Mouse (Mus musculus): ENCODE data around the gene Pde12.
A peak's percentile ranks its signal among the peaks of the same experiment; 100 is the strongest.
"Not testable (repeated sequence)": the region's sequence is repeated elsewhere in the genome, so short reads cannot be mapped to it uniquely, and the experiment has no call there.

The Pde12 gene

DNA sequence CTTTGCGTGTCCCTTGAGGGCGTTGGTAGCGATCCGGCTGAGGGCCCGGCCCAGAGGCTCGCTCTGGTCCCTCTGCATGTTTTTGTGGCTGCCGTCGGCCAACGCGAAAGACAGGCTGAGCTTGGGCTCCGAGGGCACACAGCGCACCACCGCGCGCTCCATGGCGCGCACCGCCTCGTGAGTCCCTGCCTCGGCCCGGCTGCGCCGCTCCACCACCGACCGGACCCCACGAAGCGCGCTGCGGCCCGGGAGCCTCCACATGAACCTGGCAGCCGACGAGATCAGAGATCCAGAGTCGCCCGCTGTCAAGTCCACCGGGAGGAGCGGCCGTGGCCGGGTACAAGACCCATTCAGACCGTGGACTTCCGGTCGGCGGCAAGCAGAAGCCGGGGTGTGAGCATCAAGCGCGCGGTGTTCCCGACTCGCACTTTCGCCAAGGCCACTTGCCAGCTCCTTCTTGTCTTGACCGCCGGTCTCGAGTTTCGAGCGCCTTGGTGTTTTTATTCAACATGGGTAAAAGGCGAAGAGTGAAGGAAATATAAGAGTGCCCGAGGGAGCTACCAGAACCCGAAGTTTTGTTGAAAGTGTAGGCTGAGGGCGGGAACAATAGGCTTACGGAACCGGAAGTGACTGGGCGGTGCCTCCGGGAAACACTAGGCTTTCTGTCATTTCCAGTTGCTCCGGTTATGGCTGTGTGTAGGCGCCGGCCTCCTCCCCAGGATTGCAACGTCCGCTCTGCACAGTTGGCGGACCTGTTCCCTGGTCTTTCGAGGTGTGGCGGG, at the start of gene Pde12:
TSS of gene Pde12 (minus strand) at position 592 of the 782 bp plus-strand sequence.
- peak; percentile 74 to 86 for DNase-seq (ENCODE audit: low spot score in 2 of 2)

DNA sequence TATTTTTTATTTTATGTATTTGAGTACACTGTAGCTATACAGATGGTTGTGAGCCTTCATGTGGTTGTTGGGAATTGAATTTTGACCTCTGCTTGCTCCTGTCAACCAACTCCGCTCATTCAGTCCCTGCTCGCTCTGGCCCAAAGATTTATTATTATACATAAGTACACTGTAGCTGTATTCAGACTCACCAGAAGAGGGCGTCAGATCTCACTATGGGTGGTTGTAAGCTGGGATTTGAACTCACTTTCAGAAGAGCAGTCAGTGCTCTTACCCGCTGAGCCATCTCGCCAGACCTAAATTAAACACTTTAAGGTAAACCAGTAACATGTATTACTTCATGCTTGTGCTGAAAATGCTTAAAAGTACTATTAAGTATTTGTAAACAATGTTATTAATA, 35.6 kb upstream of the Pde12 start:
- not testable (repeated sequence) for DNase-seq (ENCODE audit: low spot score in 2 of 2)

DNA sequence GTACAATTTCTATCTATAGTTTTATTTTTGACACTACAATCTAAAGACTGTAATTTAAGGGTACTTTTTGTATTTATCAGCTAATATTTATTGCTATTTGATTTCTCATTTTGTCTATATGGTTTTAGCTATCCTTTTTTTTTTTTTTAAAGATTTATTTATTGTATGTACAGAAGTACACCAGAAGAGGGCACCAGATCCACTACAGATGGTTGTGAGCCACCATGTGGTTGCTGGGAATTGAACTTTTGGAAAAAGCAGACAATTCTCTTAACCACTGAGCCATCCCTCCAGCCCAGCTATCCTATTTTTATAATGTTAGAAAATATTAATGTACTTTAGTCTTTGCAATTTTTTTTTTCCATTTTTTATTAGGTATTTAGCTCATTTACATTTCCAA, 28.2 kb upstream of the Pde12 start:
- no peak for DNase-seq (ENCODE audit: low spot score in 2 of 2)

DNA sequence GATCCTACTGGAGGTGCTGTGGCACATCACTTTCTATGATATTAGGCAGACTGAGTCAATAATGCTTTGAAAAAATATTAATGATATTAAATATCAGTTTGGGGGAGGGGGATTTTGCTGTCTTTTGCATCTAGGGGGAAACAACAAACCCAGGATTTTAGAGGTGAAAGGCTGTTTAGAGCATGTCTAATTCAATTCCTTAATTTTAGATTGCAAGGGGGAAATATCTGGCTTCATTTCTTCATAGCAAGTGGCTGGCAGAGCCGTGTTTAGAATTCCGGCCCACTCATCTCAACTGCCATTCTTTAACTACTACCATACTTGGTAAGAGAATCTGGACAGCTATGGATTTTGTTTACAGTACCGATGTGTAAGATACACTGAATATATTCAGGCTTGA, 23.3 kb upstream of the Pde12 start, which contains the start of gene Dnah12:
TSS of gene Dnah12 (plus strand) at position 301 of the 400 bp plus-strand sequence.
- DNase-seq (ENCODE audit: low spot score in 2 of 2) = no peak

DNA sequence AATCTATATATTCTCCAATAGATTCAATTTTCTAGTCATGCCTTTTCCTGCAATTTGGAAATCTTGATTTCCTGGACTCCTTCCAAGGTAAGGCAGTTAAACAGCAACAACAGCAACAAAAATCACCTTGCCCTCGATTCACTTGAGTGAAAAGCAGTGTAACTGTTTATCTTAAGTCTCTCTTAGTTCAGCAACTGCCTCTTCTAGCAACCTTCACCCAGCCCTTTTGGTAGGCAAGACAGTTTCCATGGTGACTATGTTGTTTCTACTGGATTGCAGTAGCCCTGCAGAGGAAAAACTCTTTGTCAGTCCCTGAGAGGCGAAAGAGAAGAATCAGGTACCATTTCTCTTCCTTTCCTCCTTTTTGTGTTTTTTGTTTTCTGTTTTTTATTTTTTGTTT, 21.7 kb upstream of the Pde12 start:
- no peak for DNase-seq (ENCODE audit: low spot score in 2 of 2)

DNA sequence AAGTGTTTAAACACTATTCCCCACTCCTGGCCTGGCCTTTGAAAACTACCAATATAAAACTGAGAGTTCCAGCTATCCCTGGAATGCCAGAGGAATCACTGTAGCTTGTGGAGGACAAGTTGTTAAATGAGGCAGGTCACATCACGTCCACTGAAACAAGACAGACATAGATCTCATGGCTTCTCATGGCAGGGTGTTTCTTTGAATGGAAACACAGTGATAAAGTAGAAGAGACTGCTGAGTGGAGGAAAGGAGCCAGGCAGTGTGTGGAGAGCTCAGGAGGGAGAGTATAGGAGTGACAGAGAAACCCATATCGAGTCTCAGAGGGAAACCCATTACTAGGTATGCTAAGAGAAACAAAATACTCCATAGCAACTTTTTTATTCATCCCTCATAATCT, 21.0 kb upstream of the Pde12 start:
- no peak for DNase-seq (ENCODE audit: low spot score in 2 of 2)

DNA sequence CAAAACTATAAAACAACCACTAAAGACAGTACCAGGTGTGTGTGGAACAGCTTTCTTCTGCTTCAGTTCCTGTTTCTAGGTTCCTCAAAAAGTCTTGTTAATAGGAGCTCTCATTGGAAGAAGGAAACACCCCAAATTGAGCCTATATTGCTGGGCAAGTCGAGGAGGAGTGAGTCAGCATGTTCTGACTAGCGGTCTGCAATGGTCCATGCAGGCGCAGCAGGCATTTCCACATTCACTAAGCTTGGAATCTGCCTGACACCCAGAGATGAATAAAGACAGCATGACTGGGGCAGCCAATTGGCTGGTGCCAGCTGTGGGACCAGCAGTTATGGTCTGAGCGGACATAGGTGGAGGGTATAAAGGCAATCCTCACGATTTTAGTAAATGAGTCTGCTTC, 6.1 kb upstream of the Pde12 start:
- no peak for DNase-seq (ENCODE audit: low spot score in 2 of 2)

DNA sequence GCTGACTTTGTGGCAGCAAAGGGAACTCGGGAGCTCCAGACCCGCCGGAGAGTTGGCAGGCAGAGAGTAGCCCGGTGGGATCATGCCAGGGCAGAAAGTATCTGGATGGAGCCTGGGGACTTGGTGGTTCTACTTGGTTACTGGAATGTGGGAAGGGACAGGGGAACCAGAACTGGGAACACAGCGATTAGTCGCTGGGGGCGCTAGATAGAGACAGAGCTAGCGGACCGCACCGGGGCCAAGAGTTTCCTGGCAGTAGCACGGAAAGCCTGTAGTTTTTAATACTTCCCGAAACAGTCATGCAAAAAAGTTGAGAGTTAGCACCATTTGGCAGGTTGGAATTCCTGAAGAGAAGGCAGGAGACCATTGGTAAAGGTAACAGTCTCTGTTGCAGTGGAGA, 5.7 kb upstream of the Pde12 start:
- no peak for DNase-seq (ENCODE audit: low spot score in 2 of 2)

DNA sequence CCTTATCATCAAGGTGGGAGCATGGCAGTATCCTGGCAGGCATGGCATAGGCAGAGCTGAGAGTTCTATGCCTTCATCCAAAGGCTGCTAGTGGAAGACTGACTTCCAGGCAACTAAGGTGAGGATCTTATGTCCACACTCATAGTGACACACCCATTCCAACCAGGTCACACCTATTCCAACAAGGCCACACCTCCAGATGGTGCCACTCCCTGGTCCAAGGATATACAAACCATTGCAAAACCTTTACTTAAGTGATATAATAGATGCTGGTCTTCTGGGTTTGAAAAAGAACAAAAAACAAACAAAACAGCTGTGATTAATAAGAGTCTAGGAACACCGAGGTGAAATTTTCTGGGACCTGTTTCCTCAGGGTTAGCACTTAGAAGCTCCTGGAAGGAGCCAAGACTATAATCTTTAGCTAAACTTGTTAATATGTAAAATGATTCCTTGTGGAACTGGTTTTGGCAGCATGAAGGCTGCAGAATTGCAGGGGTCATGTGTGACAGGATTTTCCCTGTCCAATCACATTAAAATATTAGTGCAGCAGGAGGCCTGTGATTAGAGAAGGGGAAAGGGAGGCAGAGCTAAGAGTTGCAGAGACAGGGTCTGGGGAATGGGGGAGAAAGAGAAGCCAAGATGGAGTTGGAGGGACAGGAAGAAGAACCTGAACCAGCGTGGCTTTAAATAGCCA, 4.9 kb upstream of the Pde12 start:
- not testable (repeated sequence) for DNase-seq (ENCODE audit: low spot score in 2 of 2)

DNA sequence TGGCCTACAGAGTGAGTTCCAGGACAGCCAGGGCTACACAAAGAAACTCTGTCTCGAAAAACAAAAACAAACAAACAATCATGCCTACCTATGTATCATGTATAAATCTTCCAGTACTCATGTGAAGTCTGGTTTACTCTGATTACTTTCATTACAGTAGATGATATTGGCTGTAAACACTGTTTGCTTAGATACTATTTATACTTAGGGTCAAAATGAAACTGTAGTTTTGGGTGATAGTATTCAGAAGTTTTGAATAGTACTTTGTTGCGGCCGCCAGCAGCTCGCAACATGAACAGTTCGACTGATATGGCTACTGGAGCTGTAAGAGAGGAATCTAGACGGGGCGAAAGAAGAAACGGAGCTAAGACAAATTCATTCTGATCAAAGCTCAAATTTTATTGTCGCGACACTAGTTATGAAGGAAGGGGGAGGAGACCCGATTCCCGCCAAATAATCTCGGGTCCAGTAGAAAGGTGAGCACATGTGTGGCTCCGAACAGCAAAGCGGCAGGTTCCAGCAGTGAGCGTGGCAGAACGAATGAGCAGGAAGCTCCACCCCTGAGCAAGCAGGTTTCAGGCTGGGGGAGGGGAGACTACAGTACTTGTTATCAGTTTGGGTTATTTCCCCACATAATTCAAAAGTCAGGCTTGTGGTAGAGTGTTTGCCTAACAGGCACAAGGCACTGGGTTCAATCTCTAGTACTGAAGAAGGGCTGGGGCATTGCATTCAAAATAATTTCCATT, 2.4 kb upstream of the Pde12 start:
- not testable (repeated sequence) for DNase-seq (ENCODE audit: low spot score in 2 of 2)

DNA sequence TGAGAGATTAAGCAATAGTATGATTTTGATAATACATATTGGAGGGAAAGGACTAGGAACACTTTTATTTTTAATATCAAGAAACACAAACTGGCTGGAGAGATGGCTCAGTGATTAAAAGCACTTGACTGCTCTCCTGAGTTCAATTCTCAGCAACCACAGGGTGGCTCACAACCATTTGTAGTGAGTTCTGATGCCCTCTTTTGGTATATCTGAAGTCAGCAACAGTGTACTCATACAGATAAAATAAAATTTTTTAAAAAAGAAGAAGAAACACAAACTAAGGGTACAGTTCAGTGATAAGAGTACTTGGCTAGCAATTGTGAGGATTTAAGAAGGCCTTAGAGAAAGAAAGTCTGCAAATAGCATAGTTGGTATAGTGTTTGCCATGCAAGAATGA, 1.3 kb upstream of the Pde12 start:
- no peak for DNase-seq (ENCODE audit: low spot score in 2 of 2)

DNA sequence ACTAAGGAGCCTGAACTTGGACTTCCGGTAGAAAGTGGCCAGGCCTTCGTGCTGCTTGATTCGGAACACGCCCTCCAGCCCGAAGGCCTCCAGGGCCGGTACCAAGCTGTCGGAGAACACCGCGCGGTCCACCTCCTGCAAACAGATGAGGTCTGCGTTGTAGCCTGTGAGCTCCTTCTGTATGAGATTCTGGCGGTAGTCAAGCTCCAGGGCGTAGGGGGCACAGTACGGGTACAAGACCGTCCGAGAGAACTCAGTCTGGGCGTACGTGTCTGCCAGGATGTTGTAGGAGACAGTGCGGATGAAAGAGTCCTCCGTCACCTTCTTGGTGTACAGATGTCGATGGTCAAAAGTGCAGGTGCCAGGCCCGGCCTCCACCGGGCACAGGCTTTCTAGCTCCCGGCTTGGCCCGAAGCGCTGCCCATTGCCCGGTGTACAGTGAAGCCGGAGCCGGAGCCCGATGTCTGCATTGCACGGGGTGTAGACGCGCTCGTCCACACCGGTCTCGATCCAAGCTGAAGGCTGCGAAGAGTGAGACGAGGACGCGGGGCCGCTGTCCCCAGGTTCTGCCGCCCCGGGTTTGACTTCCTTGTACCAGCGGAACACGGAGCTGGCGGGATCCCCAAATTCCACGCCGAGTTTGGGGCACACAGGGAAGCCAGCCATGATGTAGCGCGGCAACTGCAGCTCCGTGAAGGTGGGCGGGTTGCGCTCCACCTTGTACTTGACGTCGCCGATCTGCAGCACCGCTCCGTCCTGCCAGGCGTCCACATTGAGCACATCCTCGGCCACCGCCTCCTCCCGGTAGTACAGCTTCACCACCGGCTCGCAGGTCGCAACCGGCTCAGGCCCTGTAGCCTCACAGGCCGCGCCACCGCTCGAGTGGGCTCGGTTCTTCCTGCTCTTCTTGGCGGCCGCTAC, 1.1 kb downstream of the Pde12 start:
- peak in 1 of 2 experiments; percentile 8 for DNase-seq (ENCODE audit: low spot score in 2 of 2)

DNA sequence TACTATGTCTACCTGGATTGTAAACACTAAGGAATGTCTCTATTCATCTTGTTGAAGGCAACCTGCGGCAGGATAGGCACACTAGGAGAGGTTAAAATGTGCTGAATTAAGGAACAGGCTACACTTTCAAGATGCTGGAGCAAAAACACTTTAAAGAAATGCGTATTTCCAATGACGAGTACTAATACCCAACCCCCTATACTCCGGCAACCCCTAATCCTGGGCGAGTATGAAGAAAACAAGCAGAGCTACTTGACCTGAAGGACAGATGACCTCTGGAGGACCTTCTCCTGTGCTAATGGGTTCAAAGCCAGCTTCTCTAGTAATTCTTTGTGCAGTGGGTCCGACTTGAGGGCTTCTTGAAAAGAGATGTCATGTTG, 1.7 kb downstream of the Pde12 start:
- no peak for DNase-seq (ENCODE audit: low spot score in 2 of 2)

DNA sequence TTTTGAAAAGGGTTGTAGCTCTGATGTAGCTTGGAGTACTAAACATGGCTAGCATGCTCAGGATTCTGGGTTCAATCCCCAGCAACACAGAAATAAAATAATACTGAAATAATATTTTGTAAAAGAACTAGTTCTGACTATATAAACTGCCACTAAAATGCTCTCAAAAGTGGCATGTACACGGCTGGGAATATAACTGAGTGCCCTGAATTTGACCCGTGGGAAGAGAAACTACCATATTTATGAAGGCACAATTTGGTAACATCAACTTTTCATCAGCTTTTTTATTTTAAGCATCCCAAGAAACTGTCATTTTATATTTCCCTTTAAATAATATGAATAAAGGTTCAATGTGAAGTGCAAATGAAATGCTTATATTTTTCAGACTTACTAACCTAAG, 5.8 kb downstream of the Pde12 start:
- no peak for DNase-seq (ENCODE audit: low spot score in 2 of 2)

DNA sequence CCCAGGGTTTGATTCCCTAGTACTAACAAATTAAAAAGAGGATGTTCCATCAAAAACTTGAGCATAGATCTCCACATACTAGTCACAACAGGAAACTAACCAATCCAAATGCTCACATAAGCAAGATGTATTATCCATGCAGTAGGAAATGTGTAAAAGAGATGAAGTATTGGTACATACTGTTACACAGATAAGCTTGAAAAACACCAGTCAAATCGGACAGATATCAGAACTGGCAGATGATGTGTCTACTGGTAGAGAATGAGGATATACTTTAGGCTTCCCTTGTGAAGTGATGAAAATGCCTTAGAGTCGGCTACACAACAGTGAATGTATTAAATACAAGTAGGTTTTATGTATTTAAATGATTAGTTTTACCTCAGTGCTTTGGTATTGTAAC, 7.2 kb downstream of the Pde12 start:
- no peak for DNase-seq (ENCODE audit: low spot score in 2 of 2)

DNA sequence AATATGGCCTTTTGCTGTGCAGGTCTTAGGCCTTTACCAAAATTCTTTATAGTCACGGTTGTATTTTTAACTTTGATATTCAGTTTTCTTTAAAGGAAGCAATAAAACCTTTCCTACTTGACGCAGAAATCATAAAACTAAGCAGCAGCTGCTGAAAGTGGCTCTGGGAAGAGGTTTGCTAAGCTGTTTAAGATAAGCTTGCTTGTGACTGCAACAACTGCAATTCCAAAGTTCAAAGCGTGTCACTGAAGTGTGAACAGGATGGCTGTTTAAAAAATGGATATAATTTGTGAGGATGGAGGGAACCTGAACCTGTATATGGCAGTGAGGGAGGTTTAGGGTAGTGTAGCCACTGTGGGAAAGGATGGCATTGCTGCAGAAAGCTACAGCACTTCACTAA, 7.7 kb downstream of the Pde12 start:
- no peak for DNase-seq (ENCODE audit: low spot score in 2 of 2)

DNA sequence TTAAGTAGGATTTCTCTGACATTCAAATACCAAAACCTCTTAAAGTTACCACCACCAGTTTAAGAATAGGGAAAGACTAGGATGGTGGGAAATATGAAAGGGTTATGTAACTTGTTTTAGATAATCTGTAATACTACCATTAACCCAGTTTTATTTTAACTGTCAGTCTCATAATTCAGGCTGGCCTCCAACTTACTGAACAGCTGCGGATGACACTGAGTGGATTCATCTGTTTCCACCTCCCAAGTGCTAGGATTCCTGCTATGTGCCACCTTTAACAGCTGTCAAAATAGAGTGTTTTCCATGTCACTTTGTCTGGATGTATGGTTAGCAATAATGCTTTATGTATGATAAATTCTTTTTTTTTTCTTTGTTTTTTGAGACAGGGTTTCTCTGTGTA, 9.4 kb downstream of the Pde12 start:
- no peak for DNase-seq (ENCODE audit: low spot score in 2 of 2)

DNA sequence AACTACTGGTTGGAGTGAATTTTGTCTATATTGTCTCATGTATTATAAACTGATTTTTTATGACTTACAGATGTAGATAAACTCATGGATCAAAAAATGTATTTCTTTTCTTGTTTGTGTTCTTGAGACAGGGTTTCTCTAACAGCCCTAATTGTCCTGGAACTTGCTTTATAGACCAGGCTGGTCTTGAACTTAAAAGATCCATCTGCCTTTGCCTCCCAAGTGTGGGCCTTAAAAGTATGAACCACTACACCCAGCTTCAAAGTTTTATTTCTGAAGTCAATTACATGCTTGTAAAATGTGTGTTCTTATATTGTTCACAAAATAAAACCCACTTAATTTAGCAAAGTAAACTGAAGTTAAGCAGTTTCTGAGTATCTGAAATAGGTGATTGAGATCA, 11.5 kb downstream of the Pde12 start:
- no peak for DNase-seq (ENCODE audit: low spot score in 2 of 2)

DNA sequence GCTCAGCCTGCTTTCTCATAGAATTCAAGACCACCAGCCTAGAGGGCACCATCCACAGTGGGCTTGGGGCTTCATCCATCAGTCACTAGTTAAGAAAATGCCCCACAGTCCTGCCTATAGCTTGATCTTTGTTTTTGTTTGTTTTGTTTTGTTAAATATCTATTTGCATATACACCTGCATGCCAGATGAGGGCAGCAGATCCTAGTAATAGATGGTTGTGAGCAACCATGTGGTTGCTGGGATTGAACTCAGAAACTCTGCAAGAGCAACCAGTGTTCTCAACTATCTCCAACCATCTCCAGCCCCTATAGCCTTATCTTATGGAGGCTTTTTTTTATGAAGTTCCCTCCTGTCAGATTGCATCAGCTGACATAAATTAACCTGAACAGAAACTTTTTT, 17.8 kb downstream of the Pde12 start:
- no peak for DNase-seq (ENCODE audit: low spot score in 2 of 2)

DNA sequence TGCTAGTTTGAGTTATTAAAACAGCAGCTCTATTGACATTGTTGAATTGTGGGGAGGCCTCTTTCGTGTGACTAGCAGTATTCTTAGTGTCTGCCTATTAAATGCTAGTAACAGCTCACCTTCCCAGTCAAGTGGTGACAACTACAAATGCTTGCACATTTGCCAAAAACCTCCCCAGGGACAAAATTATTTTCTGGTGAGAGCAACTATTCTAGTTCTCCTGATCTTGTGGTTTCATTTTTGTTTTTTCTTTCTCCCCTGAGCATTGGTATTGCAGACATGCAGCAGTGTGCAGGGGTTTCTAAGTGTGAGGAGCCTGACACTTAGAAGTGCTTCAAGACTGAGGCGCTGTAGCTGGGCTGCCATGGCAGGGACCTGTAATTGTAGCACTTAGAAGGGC, 21.9 kb downstream of the Pde12 start:
- no peak for DNase-seq (ENCODE audit: low spot score in 2 of 2)

DNA sequence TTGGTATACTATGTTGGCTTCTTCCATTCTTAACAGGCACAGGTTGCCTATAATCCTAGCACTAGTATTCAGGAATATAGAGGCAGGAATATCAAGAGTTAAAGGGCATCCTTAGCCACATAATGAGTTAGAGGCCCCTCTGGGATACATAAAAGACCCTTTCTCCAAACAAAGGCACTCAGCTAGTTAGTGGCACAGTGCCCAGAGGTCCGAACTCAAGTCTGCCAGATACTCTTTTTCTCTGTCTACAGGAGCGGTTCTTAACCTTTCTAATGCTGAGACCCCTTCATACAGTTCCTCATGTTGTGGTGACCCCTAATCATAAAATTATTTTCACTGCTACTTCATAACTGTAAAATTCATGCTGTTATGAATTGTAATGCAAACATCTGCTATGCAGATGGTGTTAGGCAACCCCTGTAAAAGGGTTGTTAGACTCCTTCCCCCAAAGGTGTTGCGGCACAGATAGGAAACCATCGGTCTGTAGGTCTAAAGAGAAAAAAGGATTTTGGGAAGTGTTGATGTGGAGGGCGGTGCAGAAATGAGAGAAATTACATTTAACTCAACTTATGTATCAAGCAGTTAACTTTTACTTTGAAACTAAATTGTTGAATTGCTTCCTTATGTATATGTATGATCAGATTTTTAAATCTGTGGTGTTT, 23.6 kb downstream of the Pde12 start:
- peak in 1 of 2 experiments; percentile 22 for DNase-seq (ENCODE audit: low spot score in 2 of 2)

Measured in frontal cortex, postnatal 10 days (tissue).